8 mouse cellular contexts compared by ENCODE assay signal in the genomic region with DNA sequence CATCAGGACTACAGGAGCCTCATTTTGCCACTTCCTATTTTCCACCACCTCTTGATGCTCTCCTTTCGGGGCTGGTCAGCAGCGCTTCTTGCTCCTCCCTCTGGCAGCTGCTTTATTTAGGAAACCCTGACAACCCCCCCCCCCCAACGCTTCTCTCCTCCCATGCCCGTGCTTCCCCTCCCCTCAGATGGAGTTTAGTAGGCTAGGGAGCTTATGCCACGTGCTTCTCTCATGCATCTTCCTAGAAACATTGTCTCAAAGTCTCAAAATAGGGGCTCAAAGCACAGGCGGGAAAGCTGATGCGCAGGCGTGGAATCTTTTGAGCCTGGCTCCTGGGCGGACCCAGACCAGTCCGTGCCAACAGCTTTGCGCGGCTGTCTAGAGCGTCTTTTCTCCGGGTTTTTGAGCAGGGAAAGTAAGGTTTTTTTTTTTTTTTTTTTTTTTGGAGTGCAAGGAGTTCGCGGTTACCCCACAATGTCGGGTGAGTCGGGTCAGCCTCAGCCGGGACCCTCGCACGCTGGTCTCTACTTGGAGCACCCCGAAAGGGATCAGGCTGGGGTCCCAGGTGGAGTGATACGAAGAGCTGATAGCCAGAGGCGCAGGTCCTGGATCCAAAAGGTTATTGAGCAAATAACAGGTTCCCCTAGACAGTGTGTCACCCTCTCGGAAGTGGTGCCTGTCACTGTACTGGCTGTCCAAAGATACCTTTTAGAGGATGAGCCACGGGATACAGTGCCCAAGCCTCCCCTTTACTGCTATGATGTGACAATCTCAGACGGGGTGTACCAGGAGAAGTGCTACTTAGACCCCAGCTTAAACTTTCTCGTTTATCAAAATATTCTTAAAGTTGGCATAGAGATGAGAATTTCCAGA. TPM values are rescaled to one million over a fixed set of nuclear protein-coding genes. Genes with fewer than 3 reads are reported as not detected.
DNase-seq lines count a peak whose midpoint lies in the region; ATAC-seq and TF ChIP-seq lines count a peak whose summit lies in the region.

A gene (plus strand): TSS at position 346 of the 873 bp plus-strand sequence.

- WGBS in heart, embryonic 15.5 days: 16% methylated on average over 28 of the region's 28 CpGs
- 17% methylated on average over 28 of the region's 28 CpGs for WGBS in stomach, embryonic 15.5 days

- peak within 1 kb of the TSS; percentile 71 for H3K4me2 ChIP-seq in heart, embryonic 15.5 days
- H3K4me2 ChIP-seq in stomach, embryonic 15.5 days: peak within 1 kb of the TSS; percentile 54

- no peaks in the 10 kb centered on the region for H3K4me1 ChIP-seq in cortical plate, adult 2 months (ENCODE audit: control insufficient read depth, insufficient read depth, low read length)
- H3K4me1 ChIP-seq in heart, embryonic 15.5 days (replicated peaks): no peaks in the 10 kb centered on the region
- H3K4me1 ChIP-seq in stomach, embryonic 15.5 days: no peaks in the 10 kb centered on the region

- intact Hi-C loops in left cerebral cortex, postnatal 14 days (cut with DNase I): no loop called here

- no peaks in the 10 kb centered on the region for H3K9me3 ChIP-seq in heart, embryonic 15.5 days (replicated peaks)
- H3K9me3 ChIP-seq in stomach, embryonic 15.5 days: no peaks in the 10 kb centered on the region

- ATAC-seq in heart, embryonic 15.5 days (replicated peaks; ENCODE audit: insufficient number of reproducible peaks, insufficient read depth, low FRiP score, low read depth): 0 out of 2 replicates have a peak, but pooled peaks have one; percentile 39
- peak; percentile 81 for ATAC-seq in megakaryocyte-erythroid progenitor cell, adult 5-6 weeks (replicated peaks; ENCODE audit: low FRiP score, low TSS enrichment, poor library complexity, severe bottlenecking)
- peak; percentile 53; the same call in 1 of the 2 replicates for ATAC-seq in stomach, embryonic 15.5 days (ENCODE audit: insufficient read depth, low FRiP score, low read depth)

- no peak for TF ChIP-seq CTCF in cortical plate, adult 2 months (IDR thresholded peaks at IDR 0.05; ENCODE audit: extremely low read depth, insufficient read depth, low read length)

- no peak for TF ChIP-seq POLR2A in cortical plate, adult 2 months (IDR thresholded peaks at IDR 0.05; ENCODE audit: extremely low read depth, insufficient read depth, low read length)

- no peaks in the 10 kb centered on the region for H3K36me3 ChIP-seq in heart, embryonic 15.5 days
- no peaks in the 10 kb centered on the region for H3K36me3 ChIP-seq in stomach, embryonic 15.5 days

- peak within 1 kb of the TSS; percentile 38 for H3K4me3 ChIP-seq in cortical plate, adult 2 months (ENCODE audit: insufficient read depth, low read length)
- peak within 1 kb of the TSS; percentile 45 for H3K4me3 ChIP-seq in heart, embryonic 15.5 days
- H3K4me3 ChIP-seq in stomach, embryonic 15.5 days (replicated peaks): peak within 1 kb of the TSS; percentile 34

- no peaks in the 10 kb centered on the region for H3K27me3 ChIP-seq in heart, embryonic 15.5 days
- H3K27me3 ChIP-seq in stomach, embryonic 15.5 days (replicated peaks): no peaks in the 10 kb centered on the region

- DNase-seq in left cerebral cortex, postnatal 14 days (ENCODE audit: low spot score in 2 of 2): peak; percentile 10 to 15
- DNase-seq in left cerebral cortex, adult 11 months (ENCODE audit: low spot score): no peak
- peak; percentile 1 to 6 for DNase-seq in layer of hippocampus, postnatal 14 days (ENCODE audit: low spot score in 2 of 2)
- no peak for DNase-seq in c-Kit-positive CD71-positive TER-119-positive erythroid progenitor cells, embryonic 14.5 days (ENCODE audit: low spot score)

- no peak within 1 kb of the TSS for H3K27ac ChIP-seq in cortical plate, adult 2 months (ENCODE audit: insufficient read depth, low read length)
- H3K27ac ChIP-seq in heart, embryonic 15.5 days: no peak within 1 kb of the TSS
- H3K27ac ChIP-seq in stomach, embryonic 15.5 days: no peak within 1 kb of the TSS

- no peak within 1 kb of the TSS; the same call in 1 of the 2 replicates for H3K9ac ChIP-seq in heart, embryonic 15.5 days
- no peak within 1 kb of the TSS for H3K9ac ChIP-seq in stomach, embryonic 15.5 days

RNA-seq across cellular contexts. Expression of the gene that starts here (rescaled TPM):
- total RNA-seq in left cerebral cortex, postnatal 14 days (2021): 1 to 10 TPM in 1 of 2 experiments, under 1 TPM in 1; 0.66 to 1.1 TPM
- polyA plus RNA-seq in cortical plate, adult 2 months (2012; rRNA removed): 0.21 and 0.33 TPM in 2 replicates
- polyA plus RNA-seq in heart, embryonic 15.5 days (2015; fragmentation: Nextera tagmentation; extraction: Ambion mirVana): 0.71 and 1.2 TPM in 2 replicates
- total RNA-seq in layer of hippocampus, postnatal 14 days (2021): under 1 TPM; 0.30 to 0.36 TPM
- total RNA-seq in megakaryocyte-erythroid progenitor cell, adult 5-6 weeks (2014; fragmentation: Nextera tagmentation): 0.98 and 3.3 TPM in 2 replicates
- total RNA-seq in megakaryocyte-erythroid progenitor cell, adult 5-6 weeks (2017): 4.3 and 5.3 TPM in 2 replicates
- 1.7 and 2.3 TPM in 2 replicates for polyA plus RNA-seq in stomach, embryonic 15.5 days (2015; fragmentation: Nextera tagmentation; extraction: Ambion mirVana)

Comparison
In these comparisons a context has a peak if more than half of its experiments do, and no peak if none do; other contexts are left out.
1. DNase-seq: peak in left cerebral cortex, postnatal 14 days (2 of 2); none in left cerebral cortex, adult 11 months (single experiment) and c-Kit-positive CD71-positive TER-119-positive erythroid progenitor cells, embryonic 14.5 days (single experiment).
2. Peak in DNase-seq in layer of hippocampus, postnatal 14 days; RNA of the gene not detected or under 1 TPM.
3. Peak in every context shown above with its lines, with median percentiles within 50 percentile points of each other: H3K4me3 ChIP-seq and ATAC-seq.